Mouse (Mus musculus) small intestine, adult 2 months (tissue): ENCODE data around the gene Slc30a6.
"Not testable (repeated sequence)": the region's sequence is repeated elsewhere in the genome, so short reads cannot be mapped to it uniquely, and the experiment has no call there.

ENCODE experiments used
- CTCF ChIP-seq: fragments of 200-500 bp; IDR thresholded peaks from 2 replicates; pipeline ENCODE4 v1.5.1; 2012; ENCODE audit warnings: low read depth, mild to moderate bottlenecking, control low read depth, inconsistent platforms, low read length, moderate library complexity, mixed read lengths; ENCODE audit not compliant: insufficient replicate concordance, insufficient read length; ENCODE audit errors: extremely low read depth
- POLR2A ChIP-seq: fragments of 200-500 bp; IDR thresholded peaks from 2 replicates; pipeline ENCODE4 v1.6.1; 2012; ENCODE audit warnings: low read depth, mild to moderate bottlenecking, control low read depth, inconsistent platforms, low read length, moderate library complexity

- not testable (repeated sequence) for TF ChIP-seq POLR2A, CTCF
Measured at GRCm38 (mm10) chr17:74470133-74470532, 74.7 kb downstream of the Slc30a6 start.
